Mouse (Mus musculus): Measurements from ENCODE around the gene Fnbp1l. TPM values are rescaled to one million over a fixed set of nuclear protein-coding genes. Genes with fewer than 3 reads are reported as not detected.

Fnbp1l gene
- total and polyA plus RNA-seq, 2 experiments from 2014 or later: 11.9 to 18.0 TPM

DNA sequence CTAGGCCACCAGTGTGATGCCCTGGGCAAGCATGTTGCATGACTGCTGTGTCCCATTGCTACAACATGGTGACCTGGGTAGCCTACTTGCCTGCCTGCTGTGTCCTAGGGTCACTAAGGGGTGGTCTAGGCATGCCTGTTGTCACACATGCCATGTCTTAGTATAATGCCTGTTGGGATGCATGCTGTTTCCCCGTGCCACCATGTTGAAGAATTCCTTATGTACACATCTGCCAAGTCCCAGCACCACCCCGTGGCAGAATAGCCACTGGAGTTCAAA lies 19.6 kb upstream of the Fnbp1l start:
- WGBS: 74% methylated on average over 2 of the region's 2 CpGs
- no peaks in the 10 kb centered on the region for H3K27me3 ChIP-seq (ENCODE audit: control insufficient read depth, insufficient read depth, low read length)
- peak; percentile 16; the same call in 1 of the 2 replicates for ATAC-seq (ENCODE audit: insufficient read depth, low read depth)
- no peak overlapping the region for H3K4me2 ChIP-seq (ENCODE audit: low read depth, low read length)
- no peak overlapping the region for H3K27ac ChIP-seq (ENCODE audit: low read depth)
- H3K4me3 ChIP-seq (ENCODE audit: low read depth, low read length): no peak overlapping the region
- H3K9ac ChIP-seq (replicated peaks; ENCODE audit: low read depth, low read length): no peak overlapping the region
- no peaks in the 10 kb centered on the region for H3K4me1 ChIP-seq (ENCODE audit: control insufficient read depth, insufficient read depth)
- no peaks in the 10 kb centered on the region for H3K36me3 ChIP-seq (replicated peaks; ENCODE audit: control insufficient read depth, insufficient read depth, low read length)
- H3K9me3 ChIP-seq (replicated peaks; ENCODE audit: control insufficient read depth, low read length): no peaks in the 10 kb centered on the region
- TF ChIP-seq CTCF (IDR thresholded peaks at IDR 0.05; ENCODE audit: low read depth): no peak
- TF ChIP-seq EP300 (IDR thresholded peaks at IDR 0.05; ENCODE audit: low read depth): no peak
- no peak for DNase-seq (ENCODE audit: low spot score)

DNA sequence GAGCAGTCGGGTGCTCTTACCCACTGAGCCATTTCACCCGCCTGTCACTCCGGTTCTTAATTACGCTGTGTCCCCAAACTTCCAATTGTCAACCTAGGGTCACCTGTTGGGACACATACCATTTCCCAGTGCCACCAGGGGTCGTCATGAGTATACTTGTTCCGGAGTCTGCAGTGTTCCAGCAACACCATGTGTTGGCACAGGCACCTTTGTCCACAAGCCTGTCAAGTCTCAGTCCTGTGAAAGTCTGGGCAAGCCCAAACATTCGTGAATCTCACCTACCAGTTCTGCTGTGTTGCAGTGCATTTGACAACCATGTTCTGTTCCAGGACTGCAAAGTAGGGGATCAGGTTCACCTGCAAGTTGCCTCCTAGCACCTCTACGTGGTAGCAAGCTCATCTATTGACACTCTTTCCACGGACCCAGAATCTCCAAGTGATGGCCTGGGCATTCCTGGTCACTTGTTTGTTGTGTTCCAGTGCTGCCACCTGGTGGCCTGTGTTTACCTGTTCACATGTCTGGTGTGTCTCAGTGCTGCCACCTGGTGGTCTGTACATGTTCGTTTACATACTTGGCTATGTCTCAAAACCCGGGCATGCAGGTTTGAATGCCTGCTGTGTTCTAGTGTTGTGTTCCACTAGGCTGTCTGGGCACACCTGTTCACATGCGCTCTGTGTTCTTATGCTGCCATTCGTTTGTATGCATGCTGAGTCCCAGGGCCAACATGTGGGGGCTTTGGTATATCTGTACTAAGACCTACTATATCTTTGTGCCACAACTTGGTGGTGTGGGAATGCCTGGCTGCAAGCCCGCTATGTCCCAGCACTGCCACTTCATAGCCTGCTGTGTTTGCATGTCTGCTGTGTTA lies 19.0 kb upstream of the Fnbp1l start:
- DNase-seq (ENCODE audit: low spot score): peak; percentile 95
- H3K36me3 ChIP-seq (replicated peaks; ENCODE audit: control insufficient read depth, insufficient read depth, low read length): no peaks in the 10 kb centered on the region
- no peak overlapping the region for H3K4me3 ChIP-seq (ENCODE audit: low read depth, low read length)
- no peak overlapping the region for H3K27ac ChIP-seq (ENCODE audit: low read depth)
- no peak overlapping the region for H3K4me2 ChIP-seq (ENCODE audit: low read depth, low read length)
- H3K27me3 ChIP-seq (ENCODE audit: control insufficient read depth, insufficient read depth, low read length): no peaks in the 10 kb centered on the region
- ATAC-seq (ENCODE audit: insufficient read depth, low read depth): peak; percentile 79
- no peak overlapping the region for H3K9ac ChIP-seq (replicated peaks; ENCODE audit: low read depth, low read length)
- WGBS: 35% methylated on average over 14 of the region's 14 CpGs
- H3K9me3 ChIP-seq (replicated peaks; ENCODE audit: control insufficient read depth, low read length): no peaks in the 10 kb centered on the region
- TF ChIP-seq EP300 (IDR thresholded peaks at IDR 0.05; ENCODE audit: low read depth) (no peak), CTCF (IDR thresholded peaks at IDR 0.05; ENCODE audit: low read depth) (peak; percentile 100)
- H3K4me1 ChIP-seq (ENCODE audit: control insufficient read depth, insufficient read depth): no peaks in the 10 kb centered on the region

DNA sequence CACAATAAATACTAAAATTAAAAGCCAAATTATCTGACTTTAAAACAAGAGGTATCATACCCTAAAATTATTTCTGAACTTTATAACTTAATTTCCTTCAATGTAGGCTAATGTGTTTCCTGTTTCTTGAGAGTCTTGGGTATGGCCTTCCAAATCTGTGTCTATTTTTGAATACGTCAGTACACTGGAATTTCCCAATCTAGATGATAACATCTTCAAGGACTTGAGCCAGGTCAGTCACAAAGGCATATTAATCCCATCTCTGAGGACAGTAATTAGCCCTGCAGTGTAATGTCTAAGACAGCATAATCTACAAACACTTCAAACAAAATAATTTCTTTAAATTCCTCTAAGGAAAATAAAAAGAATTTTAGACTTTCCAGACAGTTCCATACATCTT lies 17.8 kb upstream of the Fnbp1l start:
- H3K27me3 ChIP-seq (ENCODE audit: control insufficient read depth, insufficient read depth, low read length): no peaks in the 10 kb centered on the region
- H3K4me2 ChIP-seq (ENCODE audit: low read depth, low read length): no peak overlapping the region
- H3K9ac ChIP-seq (replicated peaks; ENCODE audit: low read depth, low read length): no peak overlapping the region
- no peaks in the 10 kb centered on the region for H3K36me3 ChIP-seq (replicated peaks; ENCODE audit: control insufficient read depth, insufficient read depth, low read length)
- H3K4me1 ChIP-seq (ENCODE audit: control insufficient read depth, insufficient read depth): no peaks in the 10 kb centered on the region
- no peak overlapping the region for H3K27ac ChIP-seq (ENCODE audit: low read depth)
- no peak overlapping the region for H3K4me3 ChIP-seq (ENCODE audit: low read depth, low read length)
- WGBS: 20% methylated on average over 1 of the region's 1 CpGs
- ATAC-seq (ENCODE audit: insufficient read depth, low read depth): no peak
- TF ChIP-seq CTCF (IDR thresholded peaks at IDR 0.05; ENCODE audit: low read depth) (no peak), EP300 (IDR thresholded peaks at IDR 0.05; ENCODE audit: low read depth) (no peak)
- no peaks in the 10 kb centered on the region for H3K9me3 ChIP-seq (replicated peaks; ENCODE audit: control insufficient read depth, low read length)
- DNase-seq (ENCODE audit: low spot score): no peak

DNA sequence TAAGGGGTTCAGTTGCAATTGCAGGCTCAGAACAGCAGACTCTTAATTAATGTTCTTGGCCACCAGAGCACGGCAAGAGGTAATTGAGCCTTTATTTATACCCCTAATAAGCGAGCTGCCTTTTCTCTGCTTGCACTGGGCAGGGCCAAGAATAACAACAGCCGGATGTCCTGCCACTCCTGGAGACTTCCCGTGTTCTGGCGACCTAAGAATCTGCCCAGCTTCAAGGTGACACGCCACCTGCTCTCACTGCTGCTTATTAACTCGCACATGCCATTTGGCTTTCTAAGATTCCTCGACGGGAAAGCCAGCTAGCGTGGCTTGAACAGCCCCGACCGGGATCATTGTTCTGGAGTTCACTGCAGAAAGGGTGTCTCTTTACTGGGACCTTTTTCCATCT lies 15.7 kb upstream of the Fnbp1l start:
- no peaks in the 10 kb centered on the region for H3K9me3 ChIP-seq (replicated peaks; ENCODE audit: control insufficient read depth, low read length)
- H3K9ac ChIP-seq (replicated peaks; ENCODE audit: low read depth, low read length): no peak overlapping the region
- H3K4me2 ChIP-seq (ENCODE audit: low read depth, low read length): peak overlapping the region; percentile 8
- H3K27ac ChIP-seq (ENCODE audit: low read depth): peak overlapping the region; percentile 70
- no peaks in the 10 kb centered on the region for H3K4me1 ChIP-seq (ENCODE audit: control insufficient read depth, insufficient read depth)
- H3K27me3 ChIP-seq (ENCODE audit: control insufficient read depth, insufficient read depth, low read length): no peaks in the 10 kb centered on the region
- H3K36me3 ChIP-seq (replicated peaks; ENCODE audit: control insufficient read depth, insufficient read depth, low read length): no peaks in the 10 kb centered on the region
- H3K4me3 ChIP-seq (ENCODE audit: low read depth, low read length): no peak overlapping the region
- TF ChIP-seq CTCF (IDR thresholded peaks at IDR 0.05; ENCODE audit: low read depth): no peak
- TF ChIP-seq EP300 (IDR thresholded peaks at IDR 0.05; ENCODE audit: low read depth): peak; percentile 62
- peak; percentile 54 for ATAC-seq (ENCODE audit: insufficient read depth, low read depth)
- peak; percentile 24 for DNase-seq (ENCODE audit: low spot score)
- 18% methylated on average over 12 of the region's 12 CpGs for WGBS

DNA sequence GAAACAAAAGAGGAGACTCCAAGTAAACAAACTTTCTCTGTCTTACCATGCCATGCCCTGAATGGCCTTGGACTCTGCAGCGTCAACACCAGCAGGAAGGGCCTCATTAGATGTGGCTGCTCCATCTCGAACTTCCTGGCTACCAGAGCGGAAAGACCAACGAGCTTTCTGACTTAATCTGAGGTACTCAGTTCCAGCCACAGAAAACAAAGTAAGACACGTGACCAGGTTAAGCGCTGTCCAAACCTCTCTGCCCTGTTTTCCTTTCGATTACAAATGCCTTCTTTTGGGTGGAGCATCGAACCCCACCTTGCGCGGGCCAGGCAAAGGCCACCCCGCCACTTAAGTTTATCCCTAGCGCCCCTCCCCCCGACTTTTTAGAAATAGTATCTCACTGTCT lies 10.1 kb upstream of the Fnbp1l start:
- Histone ChIP-seq H3K9ac (replicated peaks; ENCODE audit: low read depth, low read length) (no peak overlapping the region), H3K4me2 (ENCODE audit: low read depth, low read length) (peak overlapping the region; percentile 49), H3K9me3 (replicated peaks; ENCODE audit: control insufficient read depth, low read length) (no peaks in the 10 kb centered on the region), H3K4me1 (ENCODE audit: control insufficient read depth, insufficient read depth) (no peaks in the 10 kb centered on the region), H3K36me3 (replicated peaks; ENCODE audit: control insufficient read depth, insufficient read depth, low read length) (no peaks in the 10 kb centered on the region), H3K27ac (ENCODE audit: low read depth) (peak overlapping the region; percentile 40), H3K27me3 (ENCODE audit: control insufficient read depth, insufficient read depth, low read length) (no peaks in the 10 kb centered on the region), H3K4me3 (ENCODE audit: low read depth, low read length) (peak overlapping the region; percentile 12; the same call in 1 of the 2 replicates)
- ATAC-seq (ENCODE audit: insufficient read depth, low read depth) (peak; percentile 75), DNase-seq (ENCODE audit: low spot score) (peak; percentile 57)
- 10% methylated on average over 13 of the region's 13 CpGs for WGBS
- no peak for TF ChIP-seq CTCF (IDR thresholded peaks at IDR 0.05; ENCODE audit: low read depth)
- no peak for TF ChIP-seq EP300 (IDR thresholded peaks at IDR 0.05; ENCODE audit: low read depth)

DNA sequence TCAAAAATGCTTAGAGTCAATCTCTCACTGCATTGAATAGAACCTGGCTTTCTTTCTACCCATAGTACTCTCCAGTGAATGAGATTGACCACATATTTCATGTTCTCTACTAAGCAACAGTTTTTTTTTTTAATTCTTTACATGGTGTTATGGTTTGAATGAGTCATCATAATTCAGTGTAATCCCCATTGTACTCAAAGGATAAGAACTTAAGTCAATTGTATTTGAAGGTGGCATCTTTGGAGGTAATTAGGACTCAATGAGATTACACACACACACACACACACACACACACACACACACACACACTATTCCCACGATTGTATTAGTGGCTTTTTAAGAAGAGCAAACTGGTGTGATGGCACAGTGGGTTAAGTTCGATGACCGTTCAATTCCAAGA lies 9.4 kb upstream of the Fnbp1l start:
- Histone ChIP-seq H3K9ac (replicated peaks; ENCODE audit: low read depth, low read length) (no peak overlapping the region), H3K4me1 (ENCODE audit: control insufficient read depth, insufficient read depth) (no peaks in the 10 kb centered on the region), H3K4me3 (ENCODE audit: low read depth, low read length) (no peak overlapping the region), H3K27ac (ENCODE audit: low read depth) (0 out of 2 replicates have a peak overlapping the region, but pooled peaks have one; percentile 40), H3K9me3 (replicated peaks; ENCODE audit: control insufficient read depth, low read length) (no peaks in the 10 kb centered on the region), H3K4me2 (ENCODE audit: low read depth, low read length) (no peak overlapping the region), H3K27me3 (ENCODE audit: control insufficient read depth, insufficient read depth, low read length) (no peaks in the 10 kb centered on the region), H3K36me3 (replicated peaks; ENCODE audit: control insufficient read depth, insufficient read depth, low read length) (no peaks in the 10 kb centered on the region)
- TF ChIP-seq CTCF (IDR thresholded peaks at IDR 0.05; ENCODE audit: low read depth): no peak
- DNase-seq (ENCODE audit: low spot score) (no peak), ATAC-seq (ENCODE audit: insufficient read depth, low read depth) (no peak)
- 69% methylated on average over 3 of the region's 3 CpGs for WGBS
